Mouse (Mus musculus): Measurements from ENCODE around the gene Grm2. TPM values are rescaled to one million over a fixed set of nuclear protein-coding genes. Genes with fewer than 3 reads are reported as not detected.
A peak's percentile ranks its signal among the peaks of the same experiment; 100 is the strongest.

The Grm2 gene
- polyA plus RNA-seq (2014; fragmentation: Nextera tagmentation; extraction: Ambion mirVana): not detected in 2 replicates

DNA sequence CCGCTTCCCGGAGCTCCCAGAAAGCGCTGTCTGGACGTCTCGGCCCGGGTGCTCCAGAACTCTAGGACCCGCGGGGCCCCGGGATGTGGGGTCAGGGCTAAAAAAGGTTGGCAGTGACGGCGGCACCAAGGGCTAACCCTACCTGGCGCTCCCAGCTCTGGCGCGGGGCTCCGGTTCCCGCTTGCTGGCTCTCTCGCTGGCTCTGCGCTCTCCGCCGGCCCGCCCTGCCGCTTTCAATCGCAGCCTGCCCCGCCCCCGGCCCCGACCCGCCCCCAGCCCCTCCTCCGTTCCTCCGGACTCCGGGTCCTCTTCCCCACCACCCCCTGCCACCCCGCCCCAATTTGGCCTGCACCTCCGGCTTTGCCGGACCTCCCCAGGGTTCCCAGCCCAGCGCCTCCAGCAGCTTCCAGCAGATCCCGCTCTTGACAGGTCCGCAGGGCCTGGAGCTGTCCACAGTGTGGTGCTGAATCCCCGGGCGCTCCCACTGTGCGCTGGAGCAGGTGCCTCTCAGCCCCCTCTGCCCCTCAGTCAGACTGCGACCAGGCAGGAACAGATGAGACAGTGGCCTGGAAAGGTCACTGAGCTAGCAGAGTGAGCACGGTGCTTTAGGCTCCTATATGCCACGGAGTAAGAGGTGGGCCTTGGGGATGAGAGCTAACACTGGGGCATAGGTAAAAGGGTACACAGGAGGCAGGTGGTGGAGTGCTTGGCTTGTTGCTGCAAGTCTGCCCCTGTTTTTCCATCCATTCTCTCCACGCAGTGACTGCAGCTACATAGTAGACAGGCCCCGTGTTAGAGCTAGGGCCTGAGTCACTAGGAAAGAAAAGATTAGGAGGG is at the start of gene Grm2:
Gene Grm2, minus strand, starts transcription at position 199 of the 837 bp plus-strand sequence.
- Histone ChIP-seq H3K4me2 (peak within 1 kb of the TSS; percentile 64), H3K27ac (ENCODE audit: low read depth, low read length) (no peak within 1 kb of the TSS), H3K27me3 (replicated peaks; ENCODE audit: control insufficient read depth, insufficient read depth, low read length) (peaks cover 29% of the 10 kb centered on the region), H3K9me3 (ENCODE audit: control insufficient read depth, low read length) (no peaks in the 10 kb centered on the region), H3K36me3 (ENCODE audit: control insufficient read depth, insufficient read depth, low read length) (peaks cover 14% of the 10 kb centered on the region), H3K4me1 (replicated peaks; ENCODE audit: control insufficient read depth, insufficient read depth, low read length) (no peaks in the 10 kb centered on the region), H3K4me3 (ENCODE audit: low read depth, low read length) (peak within 1 kb of the TSS; percentile 36), H3K9ac (ENCODE audit: low read depth, low read length) (no peak within 1 kb of the TSS)
- 0 out of 2 replicates have a peak, but pooled peaks have one; percentile 35 for ATAC-seq (replicated peaks; ENCODE audit: low FRiP score)
- DNase-seq (ENCODE audit: low spot score): peak; percentile 79
- 3% methylated on average over 44 of the region's 44 CpGs for WGBS

DNA sequence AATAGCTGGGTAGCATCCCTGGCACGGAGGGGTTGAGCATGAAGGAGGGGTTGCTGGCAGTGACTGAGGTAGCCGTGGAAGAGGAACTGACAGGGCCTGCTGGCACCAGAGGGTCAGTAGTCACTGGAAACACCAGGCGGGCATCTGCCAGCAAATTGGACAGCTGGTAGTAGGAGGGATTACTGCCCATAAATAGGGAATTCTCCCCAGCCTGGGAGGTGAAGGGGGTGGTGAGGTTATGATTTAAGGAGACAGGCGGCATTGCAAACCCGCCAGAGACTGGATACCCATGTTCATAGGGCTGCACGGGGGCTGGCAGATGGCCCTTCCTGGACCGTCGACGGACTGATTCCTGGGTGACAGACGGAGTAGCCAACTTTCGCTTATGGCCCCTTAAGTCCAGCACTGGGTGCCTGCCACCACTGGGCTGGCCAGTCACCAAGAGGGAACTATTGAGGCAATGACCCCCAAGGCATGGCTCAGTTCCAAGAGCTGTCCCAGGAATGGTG is 37.1 kb upstream of the Grm2 start:
- Histone ChIP-seq H3K4me1 (replicated peaks; ENCODE audit: control insufficient read depth, insufficient read depth, low read length) (no peaks in the 10 kb centered on the region), H3K27ac (ENCODE audit: low read depth, low read length) (no peak overlapping the region), H3K4me3 (ENCODE audit: low read depth, low read length) (no peak overlapping the region), H3K9ac (ENCODE audit: low read depth, low read length) (no peak overlapping the region), H3K9me3 (ENCODE audit: control insufficient read depth, low read length) (no peaks in the 10 kb centered on the region), H3K27me3 (replicated peaks; ENCODE audit: control insufficient read depth, insufficient read depth, low read length) (no peaks in the 10 kb centered on the region), H3K36me3 (ENCODE audit: control insufficient read depth, insufficient read depth, low read length) (peaks cover 6% of the 10 kb centered on the region), H3K4me2 (no peak overlapping the region)
- 94% methylated on average over 11 of the region's 11 CpGs for WGBS
- DNase-seq (ENCODE audit: low spot score): no peak
- ATAC-seq (replicated peaks; ENCODE audit: low FRiP score): no peak

DNA sequence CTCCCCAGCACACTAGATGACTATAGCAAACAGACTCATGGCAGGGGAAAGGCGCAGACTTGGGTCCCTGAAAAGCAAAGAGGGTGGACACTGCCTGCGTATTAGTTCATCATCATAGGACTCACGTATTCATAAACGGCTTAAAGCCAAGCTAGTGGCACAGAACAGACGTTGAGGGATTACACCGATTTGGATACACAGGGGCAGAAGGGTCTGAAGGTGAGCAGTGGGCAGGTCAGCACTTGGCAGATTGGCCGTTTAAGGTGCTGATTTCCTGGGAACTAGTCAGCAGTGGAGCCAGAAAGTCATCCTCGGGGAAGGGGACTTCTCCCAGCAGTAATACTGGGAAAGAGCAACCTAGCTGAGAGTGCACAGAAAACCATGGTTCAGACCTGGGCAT is 33.0 kb upstream of the Grm2 start:
- H3K9me3 ChIP-seq (ENCODE audit: control insufficient read depth, low read length): no peaks in the 10 kb centered on the region
- H3K4me3 ChIP-seq (ENCODE audit: low read depth, low read length): no peak overlapping the region
- H3K4me2 ChIP-seq: no peak overlapping the region
- DNase-seq (ENCODE audit: low spot score): no peak
- peaks cover 6% of the 10 kb centered on the region; the same call in 1 of the 2 replicates for H3K36me3 ChIP-seq (ENCODE audit: control insufficient read depth, insufficient read depth, low read length)
- H3K27me3 ChIP-seq (replicated peaks; ENCODE audit: control insufficient read depth, insufficient read depth, low read length): no peaks in the 10 kb centered on the region
- 86% methylated on average over 8 of the region's 8 CpGs for WGBS
- no peak for ATAC-seq (replicated peaks; ENCODE audit: low FRiP score)
- H3K4me1 ChIP-seq (replicated peaks; ENCODE audit: control insufficient read depth, insufficient read depth, low read length): peaks cover 19% of the 10 kb centered on the region
- H3K27ac ChIP-seq (ENCODE audit: low read depth, low read length): no peak overlapping the region
- no peak overlapping the region for H3K9ac ChIP-seq (ENCODE audit: low read depth, low read length)

DNA sequence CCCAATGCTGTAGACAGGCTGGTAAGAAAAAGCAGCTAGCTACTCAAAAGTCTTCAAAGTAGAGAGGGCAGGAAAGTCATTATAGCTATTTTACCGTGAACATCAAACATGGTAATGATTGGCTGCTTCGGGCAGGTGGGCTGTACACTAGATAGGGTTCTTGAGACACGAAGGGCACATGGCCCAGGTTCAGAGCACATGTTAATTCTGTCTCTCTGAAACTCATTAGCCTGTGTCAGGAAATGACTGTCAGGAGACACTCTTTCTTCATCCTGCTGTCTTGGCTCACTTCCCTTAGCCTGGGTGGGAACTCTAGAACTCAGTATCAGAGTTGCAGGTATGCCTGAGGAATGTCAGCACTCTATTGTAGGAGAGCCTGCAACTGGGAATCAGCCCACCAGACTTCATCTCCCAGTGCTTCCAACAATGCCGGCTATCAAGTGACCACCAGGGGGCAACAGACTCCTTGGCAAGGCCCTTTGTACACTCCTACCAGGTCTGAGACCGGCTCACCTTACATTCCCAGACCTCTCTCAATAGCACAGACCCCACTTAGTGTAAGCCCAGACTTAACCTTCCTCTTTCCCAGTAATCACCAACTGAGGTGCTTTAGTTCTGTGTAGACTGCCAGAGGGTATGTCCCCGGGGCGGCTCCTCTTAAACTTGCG is 31.2 kb upstream of the Grm2 start:
- Histone ChIP-seq H3K4me1 (replicated peaks; ENCODE audit: control insufficient read depth, insufficient read depth, low read length) (peaks cover 19% of the 10 kb centered on the region), H3K4me3 (ENCODE audit: low read depth, low read length) (no peak overlapping the region), H3K4me2 (peak overlapping the region; percentile 32), H3K27me3 (replicated peaks; ENCODE audit: control insufficient read depth, insufficient read depth, low read length) (no peaks in the 10 kb centered on the region), H3K36me3 (ENCODE audit: control insufficient read depth, insufficient read depth, low read length) (no peaks in the 10 kb centered on the region), H3K9me3 (ENCODE audit: control insufficient read depth, low read length) (no peaks in the 10 kb centered on the region), H3K27ac (ENCODE audit: low read depth, low read length) (no peak overlapping the region), H3K9ac (ENCODE audit: low read depth, low read length) (no peak overlapping the region)
- peak; percentile 66 for DNase-seq (ENCODE audit: low spot score)
- peak; percentile 55 for ATAC-seq (replicated peaks; ENCODE audit: low FRiP score)
- 33% methylated on average over 8 of the region's 8 CpGs for WGBS

DNA sequence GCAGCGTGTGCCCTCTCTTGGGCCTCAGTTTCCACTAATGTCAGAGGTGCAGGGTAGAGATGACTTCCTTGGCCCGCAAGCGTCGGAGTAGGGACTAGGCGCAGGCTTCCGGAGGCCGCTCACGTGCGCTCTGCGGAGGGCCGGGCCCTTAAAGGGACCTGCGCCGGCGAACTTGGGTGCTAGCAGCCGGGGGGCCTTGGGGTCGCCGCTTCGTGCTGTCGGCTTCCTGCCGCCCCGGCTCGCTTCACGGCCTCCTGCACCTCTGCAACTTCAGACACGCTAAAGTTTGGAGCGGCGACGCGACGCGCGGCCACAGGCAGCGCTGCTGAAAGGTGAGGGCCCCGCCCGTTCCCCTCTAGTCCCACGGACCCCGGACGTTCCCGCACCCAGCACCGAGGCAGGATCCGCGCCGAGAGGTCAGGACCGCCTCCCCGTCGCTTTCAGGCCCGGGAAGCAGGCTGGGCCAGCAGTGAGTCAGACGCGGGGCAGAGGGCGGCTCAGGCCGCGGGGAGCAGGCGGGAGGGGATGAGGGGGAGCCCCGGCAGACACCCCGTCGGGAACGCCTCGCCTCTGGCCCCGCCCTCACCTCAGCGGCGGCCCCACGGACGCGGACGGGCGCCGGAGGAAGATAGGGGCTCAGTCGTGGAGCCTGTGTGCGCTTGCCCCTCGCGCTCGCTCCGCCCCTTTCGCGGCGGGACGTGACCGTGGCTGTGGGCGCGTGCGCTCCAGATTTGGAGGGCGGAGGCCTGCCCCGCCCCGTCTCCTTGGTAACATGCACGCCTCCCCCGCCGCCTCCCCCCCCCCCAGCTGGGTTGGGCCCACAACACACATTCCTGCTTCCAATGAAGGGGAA is 29.6 kb upstream of the Grm2 start, which contains the start of gene Tex264:
Gene Tex264, minus strand, starts transcription at position 679 of the 853 bp plus-strand sequence.
- Histone ChIP-seq H3K4me3 (ENCODE audit: low read depth, low read length) (peak within 1 kb of the TSS; percentile 62), H3K9me3 (ENCODE audit: control insufficient read depth, low read length) (no peaks in the 10 kb centered on the region), H3K27me3 (replicated peaks; ENCODE audit: control insufficient read depth, insufficient read depth, low read length) (no peaks in the 10 kb centered on the region), H3K27ac (ENCODE audit: low read depth, low read length) (peak within 1 kb of the TSS; percentile 17), H3K9ac (ENCODE audit: low read depth, low read length) (peak within 1 kb of the TSS; percentile 80), H3K4me1 (replicated peaks; ENCODE audit: control insufficient read depth, insufficient read depth, low read length) (peaks cover 19% of the 10 kb centered on the region), H3K36me3 (ENCODE audit: control insufficient read depth, insufficient read depth, low read length) (no peaks in the 10 kb centered on the region; the same call in 1 of the 2 replicates), H3K4me2 (peak within 1 kb of the TSS; percentile 83)
- ATAC-seq (replicated peaks; ENCODE audit: low FRiP score) (peak; percentile 79), DNase-seq (ENCODE audit: low spot score) (peak; percentile 80)
- under 1% methylated on average over 86 of the region's 86 CpGs for WGBS

DNA sequence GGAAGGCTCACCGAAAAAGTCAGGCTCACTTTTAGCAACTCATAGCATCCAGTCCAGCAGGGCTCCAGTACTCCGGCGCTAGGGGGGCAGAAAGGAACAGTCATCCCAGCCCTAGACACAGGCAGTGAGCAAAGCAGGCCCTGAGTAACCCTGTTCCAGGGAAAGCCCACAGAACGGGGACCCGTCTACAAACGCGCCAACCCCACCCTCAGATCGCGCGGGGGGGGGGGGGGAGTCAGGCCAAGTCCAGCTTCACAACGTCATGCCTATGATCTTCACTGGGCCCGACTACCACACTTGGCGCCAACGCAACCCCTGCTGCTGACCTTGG is 29.0 kb upstream of the Grm2 start:
- ATAC-seq (replicated peaks; ENCODE audit: low FRiP score) (no peak; the same call in none of the 2 replicates), DNase-seq (ENCODE audit: low spot score) (no peak)
- Histone ChIP-seq H3K27me3 (replicated peaks; ENCODE audit: control insufficient read depth, insufficient read depth, low read length) (no peaks in the 10 kb centered on the region), H3K36me3 (ENCODE audit: control insufficient read depth, insufficient read depth, low read length) (no peaks in the 10 kb centered on the region; the same call in 1 of the 2 replicates), H3K27ac (ENCODE audit: low read depth, low read length) (peak overlapping the region; percentile 17), H3K4me2 (peak overlapping the region; percentile 83), H3K9me3 (ENCODE audit: control insufficient read depth, low read length) (no peaks in the 10 kb centered on the region), H3K4me3 (ENCODE audit: low read depth, low read length) (peak overlapping the region; percentile 62), H3K9ac (ENCODE audit: low read depth, low read length) (peak overlapping the region; percentile 80), H3K4me1 (replicated peaks; ENCODE audit: control insufficient read depth, insufficient read depth, low read length) (peaks cover 19% of the 10 kb centered on the region)
- WGBS: 4% methylated on average over 14 of the region's 14 CpGs

DNA sequence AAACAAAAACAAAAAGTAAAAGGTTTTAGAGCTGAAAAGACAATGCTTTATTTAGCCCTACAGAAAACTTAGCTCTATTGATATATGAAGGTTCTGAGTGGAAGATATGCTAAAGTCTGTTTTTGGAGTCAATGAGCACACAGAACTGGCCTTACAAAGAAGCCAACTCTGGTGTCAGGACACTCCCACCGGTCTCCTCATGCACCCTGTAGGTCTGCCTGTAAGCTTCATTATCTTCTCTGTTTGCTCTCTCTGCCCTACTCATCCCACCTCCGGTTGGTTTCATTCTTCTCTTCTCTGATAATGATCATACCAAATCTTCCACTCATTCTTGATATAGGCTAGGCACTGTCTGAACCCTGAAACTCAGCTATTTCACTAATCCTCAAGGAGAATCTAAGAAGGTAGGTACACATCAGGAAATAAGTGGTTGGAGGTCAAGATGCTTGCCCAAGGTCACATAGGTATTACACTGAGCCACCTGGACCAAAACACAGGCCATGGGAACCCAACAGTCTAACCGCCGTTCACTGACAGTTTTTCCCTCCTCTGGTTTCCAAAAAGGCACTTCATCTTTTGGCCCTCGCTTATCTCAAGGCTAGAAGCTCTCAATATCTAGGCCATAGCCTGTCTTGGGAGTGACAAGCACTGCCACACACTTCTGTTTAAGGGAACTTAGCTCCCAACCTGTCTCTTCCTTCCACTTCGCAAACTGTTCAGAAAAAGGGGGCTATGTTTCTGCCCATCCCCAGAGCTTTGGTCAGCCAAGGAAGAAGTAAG is 28.4 kb upstream of the Grm2 start:
- ATAC-seq (replicated peaks; ENCODE audit: low FRiP score): no peak
- no peaks in the 10 kb centered on the region for H3K27me3 ChIP-seq (replicated peaks; ENCODE audit: control insufficient read depth, insufficient read depth, low read length)
- H3K4me2 ChIP-seq: peak overlapping the region; percentile 83
- H3K4me3 ChIP-seq (ENCODE audit: low read depth, low read length): peak overlapping the region; percentile 62
- H3K9ac ChIP-seq (ENCODE audit: low read depth, low read length): peak overlapping the region; percentile 80
- H3K4me1 ChIP-seq (replicated peaks; ENCODE audit: control insufficient read depth, insufficient read depth, low read length): peaks cover 19% of the 10 kb centered on the region
- WGBS: 51% methylated on average over 6 of the region's 6 CpGs
- no peaks in the 10 kb centered on the region for H3K9me3 ChIP-seq (ENCODE audit: control insufficient read depth, low read length)
- no peak overlapping the region for H3K27ac ChIP-seq (ENCODE audit: low read depth, low read length)
- no peak for DNase-seq (ENCODE audit: low spot score)
- H3K36me3 ChIP-seq (ENCODE audit: control insufficient read depth, insufficient read depth, low read length): no peaks in the 10 kb centered on the region; the same call in 1 of the 2 replicates
